Mouse (Mus musculus) limb, embryonic 14.5 days (tissue): ENCODE data around the gene Clvs2. TPM values are rescaled to one million over a fixed set of nuclear protein-coding genes. Genes with fewer than 3 reads are reported as not detected.

ENCODE experiments used
- ATAC-seq: fragments of 200-750 bp; cut with Nextera tagmentation; 2 replicates; pipeline ENCODE4 v1.8.0; 2017; ENCODE audit warnings: low read depth, moderate number of reproducible peaks, moderate TSS enrichment; ENCODE audit not compliant: low FRiP score
- DNase-seq: peaks from one replicate; pipeline ENCODE4 v3.0.0-alpha.2; 2015; ENCODE audit warnings: low spot score
- H3K27ac ChIP-seq: fragments of 300-500 bp; sonication (generic); replicated peaks from 2 replicates; pipeline ENCODE4 v1.5.1; 2014; ENCODE audit warnings: low read depth, mild to moderate bottlenecking, low read length, moderate library complexity, mixed read lengths
- H3K27me3 ChIP-seq: fragments of 300-500 bp; sonication (generic); 2 replicates; pipeline ENCODE4 v1.6.1; 2014; ENCODE audit warnings: low read length, mixed read lengths; ENCODE audit not compliant: control insufficient read depth, insufficient read depth
- H3K36me3 ChIP-seq: fragments of 300-500 bp; sonication (generic); 2 replicates; pipeline ENCODE4 v1.6.1; 2014; ENCODE audit warnings: mild to moderate bottlenecking, low read length, moderate library complexity, mixed read lengths; ENCODE audit not compliant: control insufficient read depth, insufficient read depth
- H3K4me1 ChIP-seq: fragments of 300-500 bp; sonication (generic); 2 replicates; pipeline ENCODE4 v1.6.1; 2014; ENCODE audit warnings: antibody characterized with exemption, low read length, mixed read lengths; ENCODE audit not compliant: control insufficient read depth, insufficient read depth
- H3K4me2 ChIP-seq: fragments of 300-500 bp; sonication (generic); replicated peaks from 2 replicates; pipeline ENCODE4 v1.6.1; 2014; ENCODE audit warnings: low read depth, mild to moderate bottlenecking, low read length, moderate library complexity; ENCODE audit not compliant: severe bottlenecking
- H3K4me3 ChIP-seq: fragments of 300-500 bp; sonication (generic); replicated peaks from 2 replicates; pipeline ENCODE4 v1.5.1; 2014; ENCODE audit warnings: low read length
- H3K9ac ChIP-seq: fragments of 300-500 bp; sonication (generic); 2 replicates; pipeline ENCODE4 v1.6.1; 2014; ENCODE audit warnings: mild to moderate bottlenecking, low read depth, low read length, moderate library complexity; ENCODE audit not compliant: severe bottlenecking
- H3K9me3 ChIP-seq: fragments of 300-500 bp; sonication (generic); 2 replicates; pipeline ENCODE4 v1.6.1; 2016; ENCODE audit warnings: low read length; ENCODE audit not compliant: control insufficient read depth
- POLR2A ChIP-seq: fragments of 200-500 bp; IDR thresholded peaks from 2 replicates; pipeline ENCODE4 v1.8.0; 2012; ENCODE audit warnings: inconsistent platforms, mild to moderate bottlenecking, moderate library complexity, borderline replicate concordance; ENCODE audit not compliant: insufficient read depth, insufficient read length; ENCODE audit errors: extremely low read depth
- WGBS: fragments of 180-500 bp; shearing (Covaris S2); extraction: QIAGEN DNeasy Blood & Tissue Kit; methylation state at CpG from one replicate; pipeline ENCODE4 v1.1.7; 2014; 5-methylcytosine and 5-hydroxymethylcytosine counted together
- polyA plus RNA-seq, 2 experiments: library from polyadenylated mRNA; depleted of rRNA in 1 of 2; stranded (reverse) in 1 of 2; unstranded in 1 of 2; fragments of >200 nt; fragmentation: Nextera tagmentation in 1 of 2; extraction: Ambion mirVana in 1 of 2; gene quantifications; 2 replicates each; pipeline versions ENCODE4 v1.2.1 to v1.2.3; 2012 to 2014

The Clvs2 gene
- 0.17 and 0.30 TPM in 2 replicates for polyA plus RNA-seq (2012; rRNA removed)
- polyA plus RNA-seq (2014; fragmentation: Nextera tagmentation; extraction: Ambion mirVana) = not detected in 2 replicates

DNA sequence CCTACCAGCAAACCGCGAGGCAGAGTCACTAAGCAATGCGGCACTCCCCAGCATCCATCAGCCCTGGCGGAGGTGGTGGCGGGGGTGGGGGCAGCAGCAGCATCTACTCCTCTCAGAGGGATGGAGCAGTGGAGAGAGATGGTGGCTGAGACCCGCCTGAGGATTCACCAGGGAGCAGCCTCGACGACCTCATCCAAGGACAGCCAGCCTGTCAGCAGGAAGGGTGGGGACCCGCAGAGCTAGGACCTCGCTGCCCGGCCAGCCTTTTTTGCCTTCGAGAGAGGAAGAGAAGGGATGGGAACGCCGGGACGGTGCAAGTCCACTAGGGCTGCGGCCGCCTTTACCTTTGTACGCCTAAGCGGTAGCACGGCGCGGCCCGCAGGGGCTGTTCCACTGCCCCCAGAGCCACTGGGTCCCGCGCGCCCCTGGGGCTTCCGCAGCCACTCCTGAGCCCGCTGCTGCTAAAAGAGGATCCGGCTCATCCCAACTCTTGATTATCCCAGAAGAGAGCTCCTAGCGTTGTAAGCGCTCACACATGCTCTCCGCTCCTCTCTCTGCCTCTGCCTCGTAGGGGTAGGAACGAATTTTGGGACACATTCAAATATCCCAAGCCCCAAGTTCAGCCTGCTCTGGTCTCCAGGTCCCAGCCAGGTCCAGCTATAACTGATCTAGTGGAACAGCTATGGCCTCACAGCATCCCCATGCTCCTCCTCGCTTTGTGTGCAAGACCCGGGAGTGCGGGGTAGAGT is at the start of gene Clvs2:
Gene Clvs2, minus strand, starts transcription at position 639 of the 749 bp plus-strand sequence.
- peak within 1 kb of the TSS; percentile 48 for H3K9ac ChIP-seq

DNA sequence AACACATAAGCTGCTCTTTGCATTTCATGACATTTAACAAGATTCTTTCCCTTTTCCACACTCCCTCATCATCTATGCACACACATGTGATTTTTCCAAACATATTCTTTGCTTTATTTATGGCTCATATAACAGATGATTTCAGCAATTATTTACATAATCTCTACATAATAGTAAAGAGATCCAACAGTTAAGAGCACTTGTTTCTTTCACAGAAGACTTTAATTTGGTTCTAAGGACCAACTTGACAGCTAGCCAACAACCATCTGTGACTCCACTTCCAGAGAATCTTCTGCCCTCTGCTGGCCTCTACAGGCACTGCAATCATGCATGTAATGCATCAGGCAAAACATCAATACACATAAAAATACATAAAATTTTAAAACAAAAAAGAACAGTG is 28.6 kb upstream of the Clvs2 start:
- no peak for TF ChIP-seq POLR2A
- ATAC-seq = no peak
- Histone ChIP-seq H3K36me3 (no peaks in the 10 kb centered on the region), H3K4me3 (no peak overlapping the region), H3K9me3 (no peaks in the 10 kb centered on the region), H3K9ac (no peak overlapping the region), H3K27me3 (no peaks in the 10 kb centered on the region), H3K27ac (no peak overlapping the region), H3K4me2 (no peak overlapping the region), H3K4me1 (no peaks in the 10 kb centered on the region)
- peak; percentile 65 for DNase-seq

More for the DNA sequence above, at the start of gene Clvs2:
- Histone ChIP-seq H3K36me3 (no peaks in the 10 kb centered on the region), H3K9me3 (no peaks in the 10 kb centered on the region), H3K27me3 (peaks cover 10% of the 10 kb centered on the region), H3K27ac (no peak within 1 kb of the TSS), H3K4me2 (peak within 1 kb of the TSS; percentile 73), H3K4me3 (peak within 1 kb of the TSS; percentile 37), H3K4me1 (peaks cover 5% of the 10 kb centered on the region; the same call in 1 of the 2 replicates)
- no peak for TF ChIP-seq POLR2A
- WGBS = 2% methylated on average over 35 of the region's 37 CpGs
- ATAC-seq (no peak; the same call in 1 of the 2 replicates), DNase-seq (no peak)

DNA sequence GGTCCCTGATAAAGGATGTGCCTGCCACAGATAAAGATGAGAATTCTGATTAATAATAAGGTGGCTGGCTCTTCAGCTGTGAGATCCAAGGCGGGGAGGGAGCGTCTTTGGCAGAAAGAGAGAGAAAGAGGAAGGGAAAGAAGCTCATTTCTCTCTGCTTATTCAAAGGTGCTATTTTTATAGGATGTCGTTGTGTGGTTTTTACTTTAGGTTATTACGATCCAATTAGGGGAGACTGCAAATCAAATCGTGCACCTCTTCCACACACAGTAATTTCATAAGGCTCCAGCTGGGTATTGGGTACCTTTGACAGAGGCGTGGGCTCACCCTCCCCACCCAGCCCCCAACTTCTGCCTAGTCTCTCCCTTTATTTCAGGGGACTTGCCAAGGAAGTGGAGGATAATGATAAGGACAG is 985 bp downstream of the Clvs2 start:
- Histone ChIP-seq H3K4me2 (peak overlapping the region; percentile 73), H3K4me3 (peak overlapping the region; percentile 37; the same call in 1 of the 2 replicates), H3K36me3 (no peaks in the 10 kb centered on the region), H3K27me3 (peaks cover 10% of the 10 kb centered on the region), H3K4me1 (peaks cover 5% of the 10 kb centered on the region; the same call in 1 of the 2 replicates), H3K9ac (no peak overlapping the region), H3K9me3 (no peaks in the 10 kb centered on the region), H3K27ac (no peak overlapping the region)
- no peak for TF ChIP-seq POLR2A
- WGBS = 13% methylated on average over 6 of the region's 6 CpGs
- DNase-seq = no peak
- no peak; the same call in 1 of the 2 replicates for ATAC-seq

DNA sequence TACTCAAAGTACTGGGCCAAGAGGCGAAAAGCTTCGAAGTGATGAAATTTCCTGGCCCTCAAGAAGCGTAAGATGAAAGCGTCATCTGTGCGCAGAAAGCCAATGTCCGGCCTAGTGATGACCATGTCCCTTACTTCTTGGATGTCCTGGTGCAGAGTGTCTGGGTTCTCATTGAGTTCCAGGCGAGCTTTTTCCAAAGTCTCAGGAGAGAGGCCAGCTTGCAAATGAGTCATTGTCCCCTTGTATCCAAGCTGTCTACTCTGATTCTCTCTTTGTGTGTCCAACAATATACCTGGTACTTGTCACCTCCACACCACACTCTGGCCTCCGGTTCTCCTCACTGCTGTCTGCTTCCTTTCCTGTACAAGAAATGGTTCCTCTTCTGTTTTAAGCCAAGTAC is 1.9 kb downstream of the Clvs2 start:
- Histone ChIP-seq H3K4me1 (peaks cover 5% of the 10 kb centered on the region; the same call in 1 of the 2 replicates), H3K9ac (no peak overlapping the region), H3K4me2 (no peak overlapping the region), H3K27ac (no peak overlapping the region), H3K4me3 (no peak overlapping the region), H3K36me3 (no peaks in the 10 kb centered on the region), H3K9me3 (no peaks in the 10 kb centered on the region), H3K27me3 (peaks cover 10% of the 10 kb centered on the region)
- WGBS = 91% methylated on average over 8 of the region's 8 CpGs
- ATAC-seq (no peak), DNase-seq (no peak)
- no peak for TF ChIP-seq POLR2A

DNA sequence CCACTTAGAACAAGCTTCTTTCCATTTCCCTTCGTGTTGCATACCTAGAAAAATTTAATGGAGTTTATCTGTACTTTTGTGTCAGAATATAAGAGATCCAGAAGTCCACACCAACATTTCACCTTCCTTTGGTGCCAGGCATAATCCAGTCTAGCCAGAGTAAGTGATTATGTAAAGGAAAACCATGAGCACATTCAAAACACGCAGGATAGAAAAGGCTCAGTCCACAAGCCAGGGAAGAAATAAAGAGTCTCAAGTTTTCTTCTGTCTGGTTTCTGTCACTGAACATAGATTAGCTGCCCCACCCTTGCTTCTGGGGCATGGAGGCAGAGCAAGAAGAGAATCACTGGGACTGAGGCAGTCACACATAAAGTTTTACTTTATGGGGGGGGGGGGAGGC is 8.4 kb downstream of the Clvs2 start:
- Histone ChIP-seq H3K4me2 (no peak overlapping the region), H3K9me3 (no peaks in the 10 kb centered on the region), H3K27ac (no peak overlapping the region), H3K4me1 (no peaks in the 10 kb centered on the region), H3K36me3 (no peaks in the 10 kb centered on the region), H3K9ac (no peak overlapping the region), H3K4me3 (no peak overlapping the region), H3K27me3 (no peaks in the 10 kb centered on the region)
- ATAC-seq (no peak), DNase-seq (no peak)
- 76% methylated on average over 2 of the region's 2 CpGs for WGBS
- no peak for TF ChIP-seq POLR2A
